Mouse (Mus musculus): Measurements from ENCODE around the gene D6Wsu163e. TPM values are rescaled to one million over a fixed set of nuclear protein-coding genes. Genes with fewer than 3 reads are reported as not detected.

Gene D6Wsu163e
- 5.7 TPM for polyA plus RNA-seq (2015; fragmentation: Illumina TruSeq; extraction: RNeasy Lipid Tissue Mini Kit (QIAGEN cat#74804); ENCODE audit: insufficient read depth, low read depth, low replicate concordance)

DNA sequence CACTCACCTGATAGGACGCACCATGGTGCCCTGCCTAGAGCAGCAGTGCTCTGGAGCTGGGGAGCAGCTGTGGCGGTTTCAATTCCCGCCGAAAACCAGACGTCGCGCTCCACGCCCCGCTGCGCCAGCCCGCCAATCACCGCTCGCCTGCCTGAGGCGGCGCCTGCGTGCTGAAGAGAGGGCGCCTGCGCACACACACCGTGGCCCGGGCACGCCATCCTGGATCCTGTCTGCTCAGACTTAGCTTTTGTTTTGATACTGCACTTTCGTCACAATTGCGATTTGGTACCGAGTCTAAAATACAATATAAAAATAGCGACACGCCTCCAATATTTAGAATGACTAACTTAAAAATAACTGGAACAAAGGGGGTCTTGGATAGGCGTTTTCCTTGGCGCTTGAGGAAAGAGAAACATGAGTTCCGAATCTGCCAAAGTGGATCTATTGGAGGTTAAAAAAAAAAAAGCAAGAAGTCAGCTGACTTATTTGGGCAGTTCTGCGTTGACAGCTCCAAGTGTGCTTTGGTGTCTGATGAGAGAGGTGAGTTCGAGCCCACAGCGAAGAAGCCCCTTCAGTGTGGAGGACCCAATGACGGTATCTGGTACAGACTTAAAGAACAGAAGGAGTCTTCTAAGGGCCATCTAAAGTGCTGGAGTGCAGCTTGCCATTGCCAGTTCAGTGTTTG is at the start of gene D6Wsu163e, which contains the start of gene Rad51ap1:
Gene D6Wsu163e (plus strand): TSS at position 476 of the 685 bp plus-strand sequence.
Gene Rad51ap1 (minus strand): TSS at position 101 of the 685 bp plus-strand sequence.

DNA sequence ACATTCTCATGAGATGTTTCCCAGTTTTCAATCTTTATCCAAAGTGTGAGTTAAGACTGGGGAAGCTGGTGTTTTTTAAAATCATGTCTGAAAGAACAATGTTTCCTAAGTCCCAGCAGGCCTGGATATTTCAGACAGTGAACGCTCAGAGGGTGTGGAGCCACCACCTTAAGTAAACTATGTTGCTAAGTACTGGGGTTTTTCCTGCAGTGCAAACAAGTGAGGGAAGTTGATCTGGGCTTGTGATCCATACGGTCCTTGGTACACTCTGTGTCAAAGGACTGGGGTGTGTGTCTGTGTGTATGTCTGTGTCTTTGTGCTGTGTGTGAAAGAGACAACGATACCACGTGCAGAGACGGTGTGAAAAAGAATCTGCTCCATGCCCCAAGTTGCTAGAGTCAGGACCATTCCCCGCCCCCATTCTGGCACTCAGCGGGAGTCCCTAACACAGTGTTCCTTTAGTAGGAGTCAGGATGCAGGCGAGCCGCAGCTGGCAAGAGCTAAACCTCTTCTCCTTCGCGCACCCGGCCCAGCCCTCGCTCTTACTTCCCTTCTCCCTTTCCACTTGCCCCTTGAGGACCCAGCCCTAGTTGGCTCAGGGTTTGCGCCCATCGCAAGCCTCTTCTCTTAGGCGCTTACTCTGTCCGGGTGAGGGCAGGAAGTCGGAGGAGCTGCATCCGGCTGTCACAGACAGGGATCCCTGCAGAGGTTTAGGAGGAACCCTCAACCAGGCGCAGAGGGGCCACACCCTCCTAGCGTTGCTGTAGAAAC is 18.5 kb upstream of the D6Wsu163e start, which contains the start of gene Dyrk4:
Gene Dyrk4 (minus strand): TSS at position 729 of the 771 bp plus-strand sequence.

DNA sequence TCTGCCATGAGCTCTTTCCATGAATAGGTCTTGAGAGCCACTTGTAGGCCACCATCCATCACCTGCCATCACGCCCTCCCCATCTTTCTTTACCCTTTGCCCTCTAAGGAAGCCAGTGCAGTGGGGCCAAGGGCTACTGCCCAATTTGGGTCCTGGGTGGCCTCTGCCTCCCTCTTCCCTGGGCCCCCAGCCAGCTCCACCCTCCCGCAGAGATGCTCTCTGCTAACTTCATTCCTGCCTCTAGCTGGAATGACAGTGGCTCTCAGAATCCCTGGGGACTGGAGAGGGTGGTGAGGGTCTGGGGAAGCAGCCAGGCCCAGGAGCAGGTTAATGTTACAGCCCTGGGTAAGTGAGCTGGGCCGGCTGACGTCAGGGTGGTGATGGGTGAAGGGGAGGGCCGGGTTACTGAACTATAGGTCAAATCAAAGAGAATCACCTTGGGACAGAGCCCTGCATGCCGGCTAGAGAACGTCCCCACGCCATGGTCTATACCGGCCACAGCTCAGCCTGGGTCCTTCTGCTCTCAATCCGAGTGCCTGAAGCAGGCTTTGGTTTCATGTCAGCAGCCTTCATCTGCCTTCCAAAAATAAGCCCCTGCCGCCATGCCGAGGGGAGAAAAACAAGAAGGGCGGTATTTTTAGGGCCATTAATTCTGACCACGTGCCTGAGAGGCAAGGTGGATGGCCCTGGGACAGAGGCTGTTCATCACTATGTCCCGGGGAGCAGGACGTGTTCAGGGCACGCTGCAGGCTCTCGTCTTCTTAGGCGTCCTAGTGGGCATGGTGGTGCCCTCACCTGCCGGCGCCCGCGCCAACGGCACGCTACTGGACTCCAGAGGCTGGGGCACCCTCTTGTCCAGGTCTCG is 75.4 kb downstream of the D6Wsu163e start, which contains the start of gene Fgf6:
Gene Fgf6 (plus strand): TSS at position 681 of the 865 bp plus-strand sequence.

Other genes with a start within 250 kb of the D6Wsu163e start
- gene Kcna6, start 199.3 kb upstream of the D6Wsu163e start, polyA plus RNA-seq (2015; fragmentation: Illumina TruSeq; extraction: RNeasy Lipid Tissue Mini Kit (QIAGEN cat#74804); ENCODE audit: insufficient read depth, low read depth, low replicate concordance) = 1.1 TPM
- 16.1 TPM for gene Ndufa9, start 90.8 kb upstream of the D6Wsu163e start, polyA plus RNA-seq (2015; fragmentation: Illumina TruSeq; extraction: RNeasy Lipid Tissue Mini Kit (QIAGEN cat#74804); ENCODE audit: insufficient read depth, low read depth, low replicate concordance)
- not detected for gene Akap3, start 86.9 kb upstream of the D6Wsu163e start, polyA plus RNA-seq (2015; fragmentation: Illumina TruSeq; extraction: RNeasy Lipid Tissue Mini Kit (QIAGEN cat#74804); ENCODE audit: insufficient read depth, low read depth, low replicate concordance)
- gene Dyrk4, start 18.1 kb upstream of the D6Wsu163e start, polyA plus RNA-seq (2015; fragmentation: Illumina TruSeq; extraction: RNeasy Lipid Tissue Mini Kit (QIAGEN cat#74804); ENCODE audit: insufficient read depth, low read depth, low replicate concordance) = not detected
- gene Rad51ap1, start 375 bp upstream of the D6Wsu163e start, polyA plus RNA-seq (2015; fragmentation: Illumina TruSeq; extraction: RNeasy Lipid Tissue Mini Kit (QIAGEN cat#74804); ENCODE audit: insufficient read depth, low read depth, low replicate concordance) = 0.68 TPM
- gene Fgf6, start 75.6 kb downstream of the D6Wsu163e start, polyA plus RNA-seq (2015; fragmentation: Illumina TruSeq; extraction: RNeasy Lipid Tissue Mini Kit (QIAGEN cat#74804); ENCODE audit: insufficient read depth, low read depth, low replicate concordance) = not detected
- gene Fgf23, start 132.9 kb downstream of the D6Wsu163e start, polyA plus RNA-seq (2015; fragmentation: Illumina TruSeq; extraction: RNeasy Lipid Tissue Mini Kit (QIAGEN cat#74804); ENCODE audit: insufficient read depth, low read depth, low replicate concordance) = not detected
- 1.9 TPM for gene Tigar, start 169.6 kb downstream of the D6Wsu163e start, polyA plus RNA-seq (2015; fragmentation: Illumina TruSeq; extraction: RNeasy Lipid Tissue Mini Kit (QIAGEN cat#74804); ENCODE audit: insufficient read depth, low read depth, low replicate concordance)
- gene Ccnd2, start 212.2 kb downstream of the D6Wsu163e start, polyA plus RNA-seq (2015; fragmentation: Illumina TruSeq; extraction: RNeasy Lipid Tissue Mini Kit (QIAGEN cat#74804); ENCODE audit: insufficient read depth, low read depth, low replicate concordance) = 20.9 TPM

Measured in pancreas, adult 10 weeks (tissue).